Comparison of ENCODE assay signal across 8 mouse cellular contexts in genomic region chr11:78094137-78094503, GRCm38 (mm10). TPM values are rescaled to one million over a fixed set of nuclear protein-coding genes. Genes with fewer than 3 reads are reported as not detected.
DNase-seq lines count a peak whose midpoint lies in the region; ATAC-seq and TF ChIP-seq lines count a peak whose summit lies in the region.

No protein-coding gene starts in this region.

- no peaks in the 10 kb centered on the region for H3K27me3 ChIP-seq in embryonic facial prominence, embryonic 14.5 days (replicated peaks; ENCODE audit: control insufficient read depth, insufficient read depth, low read length)
- H3K27me3 ChIP-seq in intestine, postnatal 0 days (replicated peaks; ENCODE audit: control insufficient read depth, insufficient read depth, low read length) = no peaks in the 10 kb centered on the region
- no peaks in the 10 kb centered on the region; the same call in 1 of the 2 replicates for H3K27me3 ChIP-seq in neural tube, embryonic 15.5 days (replicated peaks)

- H3K36me3 ChIP-seq in embryonic facial prominence, embryonic 14.5 days (ENCODE audit: control insufficient read depth, insufficient read depth, low read length) = no peaks in the 10 kb centered on the region
- no peaks in the 10 kb centered on the region for H3K36me3 ChIP-seq in intestine, postnatal 0 days (ENCODE audit: control insufficient read depth, insufficient read depth)
- no peaks in the 10 kb centered on the region for H3K36me3 ChIP-seq in neural tube, embryonic 15.5 days

- H3K4me1 ChIP-seq in lung, adult 2 months (ENCODE audit: control insufficient read depth, insufficient read depth, low read length) = peaks cover 10% of the 10 kb centered on the region
- H3K4me1 ChIP-seq in embryonic facial prominence, embryonic 14.5 days (ENCODE audit: control insufficient read depth, insufficient read depth, low read length) = peaks cover 7% of the 10 kb centered on the region; the same call in 1 of the 2 replicates
- no peaks in the 10 kb centered on the region; the same call in 1 of the 2 replicates for H3K4me1 ChIP-seq in intestine, postnatal 0 days (replicated peaks; ENCODE audit: control insufficient read depth, insufficient read depth, low read length)
- peaks cover 36% of the 10 kb centered on the region for H3K4me1 ChIP-seq in neural tube, embryonic 15.5 days

- TF ChIP-seq POLR2A in lung, adult 2 months (IDR thresholded peaks at IDR 0.05; ENCODE audit: borderline replicate concordance, extremely low read depth, low read depth, low read length) = no peak

- no peak for DNase-seq in lung, adult 2 months
- no peak for DNase-seq in lung, postnatal 4 days
- DNase-seq in embryonic facial prominence, embryonic 14.5 days (ENCODE audit: low spot score) = no peak
- no peak for DNase-seq in urinary bladder, adult 18-20 months (ENCODE audit: low spot score in 2 of 2)
- DNase-seq in cerebellum, adult 11-12 months = no peak
- no peak for DNase-seq in layer of hippocampus, adult 11-12 months (ENCODE audit: low spot score)

- TF ChIP-seq CTCF in lung, adult 2 months (IDR thresholded peaks at IDR 0.05; ENCODE audit: insufficient read depth, low read length) = no peak
- no peak for TF ChIP-seq CTCF in intestine, postnatal 0 days (IDR thresholded peaks at IDR 0.05; ENCODE audit: low read depth)

- peak overlapping the region; percentile 96 for H3K4me3 ChIP-seq in lung, adult 2 months (replicated peaks; ENCODE audit: extremely low read depth, low read depth, low read length)
- H3K4me3 ChIP-seq in embryonic facial prominence, embryonic 14.5 days (ENCODE audit: low read depth, low read length) = peak overlapping the region; percentile 62
- H3K4me3 ChIP-seq in intestine, postnatal 0 days (ENCODE audit: low read depth, low read length) = peak overlapping the region; percentile 82
- H3K4me3 ChIP-seq in neural tube, embryonic 15.5 days (replicated peaks) = peak overlapping the region; percentile 85

- peak overlapping the region; percentile 61 for H3K27ac ChIP-seq in embryonic facial prominence, embryonic 14.5 days (replicated peaks; ENCODE audit: low read depth, low read length)
- no peak overlapping the region for H3K27ac ChIP-seq in intestine, postnatal 0 days (ENCODE audit: low read depth, low read length)
- peak overlapping the region; percentile 90 for H3K27ac ChIP-seq in neural tube, embryonic 15.5 days (replicated peaks)

- no peaks in the 10 kb centered on the region for H3K9me3 ChIP-seq in embryonic facial prominence, embryonic 14.5 days (ENCODE audit: control insufficient read depth, low read length)
- H3K9me3 ChIP-seq in intestine, postnatal 0 days (ENCODE audit: control insufficient read depth) = no peaks in the 10 kb centered on the region
- no peaks in the 10 kb centered on the region for H3K9me3 ChIP-seq in neural tube, embryonic 15.5 days (replicated peaks)

- WGBS in lung, adult 2 months = 44% methylated on average over 11 of the region's 11 CpGs
- 52% methylated on average over 11 of the region's 11 CpGs for WGBS in embryonic facial prominence, embryonic 14.5 days
- WGBS in intestine, postnatal 0 days = 48% methylated on average over 11 of the region's 11 CpGs
- WGBS in neural tube, embryonic 15.5 days = 47% methylated on average over 11 of the region's 11 CpGs

- H3K9ac ChIP-seq in embryonic facial prominence, embryonic 14.5 days (ENCODE audit: low read depth, low read length) = peak overlapping the region; percentile 81
- H3K9ac ChIP-seq in intestine, postnatal 0 days (ENCODE audit: low read depth, low read length) = peak overlapping the region; percentile 67
- H3K9ac ChIP-seq in neural tube, embryonic 15.5 days (replicated peaks) = peak overlapping the region; percentile 83

- ATAC-seq in embryonic facial prominence, embryonic 14.5 days (ENCODE audit: low read depth) = no peak
- ATAC-seq in intestine, postnatal 0 days = no peak
- peak; percentile 29; the same call in 1 of the 2 replicates for ATAC-seq in neural tube, embryonic 15.5 days (ENCODE audit: low FRiP score)

- peak overlapping the region; percentile 74 for H3K4me2 ChIP-seq in embryonic facial prominence, embryonic 14.5 days (ENCODE audit: low read depth, low read length)
- peak overlapping the region; percentile 92 for H3K4me2 ChIP-seq in intestine, postnatal 0 days (replicated peaks; ENCODE audit: low read depth)
- peak overlapping the region; percentile 71 for H3K4me2 ChIP-seq in neural tube, embryonic 15.5 days

RNA-seq across cellular contexts. Expression of gene Fam222b, which starts 0.3 kb away (rescaled TPM):
- 21.6 and 25.6 TPM in 2 replicates for polyA plus RNA-seq in lung, adult 2 months (2012; rRNA removed)
- 15.9 and 16.3 TPM in 2 replicates for polyA plus RNA-seq in embryonic facial prominence, embryonic 14.5 days (2014; fragmentation: Nextera tagmentation; extraction: Ambion mirVana)
- polyA plus RNA-seq in intestine, postnatal 0 days (2015; fragmentation: Nextera tagmentation; extraction: Ambion mirVana) = 10.6 and 11.5 TPM in 2 replicates
- 22.2 and 24.2 TPM in 2 replicates for polyA plus RNA-seq in neural tube, embryonic 15.5 days (2015; fragmentation: Nextera tagmentation; extraction: Ambion mirVana)

RNA-seq across cellular contexts. Expression of gene Eral1, which starts 13.9 kb away (rescaled TPM):
- 23.9 and 27.8 TPM in 2 replicates for polyA plus RNA-seq in lung, adult 2 months (2012; rRNA removed)
- 30.9 and 32.4 TPM in 2 replicates for polyA plus RNA-seq in embryonic facial prominence, embryonic 14.5 days (2014; fragmentation: Nextera tagmentation; extraction: Ambion mirVana)
- 12.2 and 13.0 TPM in 2 replicates for polyA plus RNA-seq in intestine, postnatal 0 days (2015; fragmentation: Nextera tagmentation; extraction: Ambion mirVana)
- polyA plus RNA-seq in neural tube, embryonic 15.5 days (2015; fragmentation: Nextera tagmentation; extraction: Ambion mirVana) = 30.1 and 30.9 TPM in 2 replicates

RNA-seq across cellular contexts. Expression of gene Flot2, which starts 56.4 kb away (rescaled TPM):
- 114 and 145 TPM in 2 replicates for polyA plus RNA-seq in lung, adult 2 months (2012; rRNA removed)
- 59.9 and 61.0 TPM in 2 replicates for polyA plus RNA-seq in embryonic facial prominence, embryonic 14.5 days (2014; fragmentation: Nextera tagmentation; extraction: Ambion mirVana)
- polyA plus RNA-seq in intestine, postnatal 0 days (2015; fragmentation: Nextera tagmentation; extraction: Ambion mirVana) = 23.0 and 23.3 TPM in 2 replicates
- 121 and 132 TPM in 2 replicates for polyA plus RNA-seq in neural tube, embryonic 15.5 days (2015; fragmentation: Nextera tagmentation; extraction: Ambion mirVana)
